Mouse (Mus musculus) heart, embryonic 10.5 days (tissue): ENCODE measurements around the gene Zbtb11. TPM values are rescaled to one million over a fixed set of nuclear protein-coding genes. Genes with fewer than 3 reads are reported as not detected.

Source experiments
- DNase-seq: peaks from one replicate; pipeline ENCODE4 v3.0.0-alpha.2; 2017; ENCODE audit warnings: low spot score
- H3K27ac ChIP-seq: fragments of 300-500 bp; sonication (generic); 2 replicates; pipeline ENCODE4 v1.5.1; 2016; ENCODE audit warnings: mild to moderate bottlenecking
- H3K27me3 ChIP-seq: fragments of 300-500 bp; sonication (generic); 2 replicates; pipeline ENCODE4 v1.6.1; 2016; ENCODE audit warnings: mild to moderate bottlenecking; ENCODE audit not compliant: poor library complexity, insufficient read depth, severe bottlenecking
- H3K36me3 ChIP-seq: fragments of 300-500 bp; sonication (generic); 2 replicates; pipeline ENCODE4 v1.6.1; 2016; ENCODE audit warnings: mild to moderate bottlenecking, moderate library complexity
- H3K4me1 ChIP-seq: fragments of 300-500 bp; sonication (generic); 2 replicates; pipeline ENCODE4 v1.6.1; 2016; ENCODE audit warnings: mild to moderate bottlenecking
- H3K4me3 ChIP-seq: fragments of 300-500 bp; sonication (generic); 2 replicates; pipeline ENCODE4 v1.5.1; 2016; ENCODE audit warnings: mild to moderate bottlenecking, moderate library complexity
- H3K9me3 ChIP-seq: fragments of 300-500 bp; sonication (generic); 2 replicates; pipeline ENCODE4 v1.6.1; 2016; ENCODE audit warnings: mild to moderate bottlenecking, moderate library complexity
- WGBS: fragments of 180-500 bp; shearing (Covaris S2); methylation state at CpG from one replicate; pipeline ENCODE4 v1.1.7; 2016; 5-methylcytosine and 5-hydroxymethylcytosine counted together
- polyA plus RNA-seq: library from polyadenylated mRNA; unstranded; fragments of >200 nt; fragmentation: Nextera tagmentation; extraction: Ambion mirVana; gene quantifications from 2 replicates; pipeline ENCODE4 v1.2.1, GENCODE M21; 2016

Zbtb11 gene
- polyA plus RNA-seq, 1 experiment from 2014 or later = 14.3 TPM

DNA sequence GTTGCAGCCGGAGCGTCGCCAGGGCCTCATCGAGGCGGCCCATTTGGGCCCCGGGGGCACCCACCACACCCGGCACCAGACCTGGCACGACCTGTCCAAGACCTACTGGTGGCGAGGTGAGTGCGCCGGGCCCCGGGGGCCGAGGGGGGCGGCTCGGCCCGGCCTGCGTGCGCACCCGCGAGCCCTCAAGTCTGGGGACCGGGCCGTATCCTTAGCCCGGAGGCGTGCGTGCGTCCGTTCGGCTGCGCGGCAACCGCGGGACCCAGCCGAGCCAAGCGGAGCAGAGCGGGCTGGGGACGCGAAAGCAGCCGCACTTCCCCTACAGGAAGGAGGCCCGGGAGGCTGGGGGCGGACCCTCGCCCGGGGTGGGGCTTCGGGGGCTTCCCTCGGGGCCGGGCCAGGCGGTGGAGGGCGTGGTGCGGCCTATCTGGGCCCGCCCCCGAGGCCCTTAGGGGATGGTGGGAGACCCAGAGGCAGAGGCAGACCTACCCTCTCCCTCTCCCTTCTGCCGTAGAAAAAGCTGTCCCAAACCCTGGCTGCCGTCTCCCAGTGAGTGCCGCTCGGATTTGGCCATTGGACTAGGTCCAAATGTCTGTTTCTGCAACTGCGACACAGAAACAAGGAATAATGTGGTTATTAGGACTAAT is 696 bp downstream of the Zbtb11 start:
- WGBS = under 1% methylated on average over 55 of the region's 55 CpGs
- no peaks in the 10 kb centered on the region for H3K9me3 ChIP-seq
- no peaks in the 10 kb centered on the region for H3K27me3 ChIP-seq
- peaks cover 12% of the 10 kb centered on the region; the same call in 1 of the 2 replicates for H3K4me1 ChIP-seq
- peaks cover 36% of the 10 kb centered on the region for H3K36me3 ChIP-seq
- peak overlapping the region; percentile 88 for H3K27ac ChIP-seq
- DNase-seq = peak; percentile 96
- H3K4me3 ChIP-seq = peak overlapping the region; percentile 98

DNA sequence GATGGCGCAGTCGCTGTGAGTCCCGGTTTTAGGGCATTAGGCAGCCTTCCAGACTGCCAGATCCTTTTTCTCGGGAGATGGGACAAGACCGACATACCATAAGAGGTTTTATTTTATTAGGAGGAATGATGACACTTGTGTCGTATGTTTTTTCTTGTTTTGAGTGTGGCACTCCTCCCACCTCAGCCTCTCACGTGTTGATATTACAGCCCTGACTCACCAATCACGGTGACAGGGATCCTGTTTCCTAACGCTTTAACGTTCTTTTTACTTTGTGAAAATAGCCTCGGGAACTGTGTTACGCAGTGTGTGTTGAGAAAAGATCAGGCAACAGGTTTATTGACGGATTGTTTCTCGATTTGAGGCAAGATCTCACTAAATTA is 1.2 kb downstream of the Zbtb11 start:
- DNase-seq = no peak
- H3K36me3 ChIP-seq = peaks cover 31% of the 10 kb centered on the region
- no peaks in the 10 kb centered on the region for H3K9me3 ChIP-seq
- peak overlapping the region; percentile 88; the same call in 1 of the 2 replicates for H3K27ac ChIP-seq
- WGBS = 12% methylated on average over 14 of the region's 14 CpGs
- H3K27me3 ChIP-seq = no peaks in the 10 kb centered on the region
- peak overlapping the region; percentile 98 for H3K4me3 ChIP-seq
- H3K4me1 ChIP-seq = peaks cover 12% of the 10 kb centered on the region; the same call in 1 of the 2 replicates

GRCm38 (mm10) chr16:55986001-55986400 is 12.3 kb downstream of the Zbtb11 start:
- no peak overlapping the region for H3K4me3 ChIP-seq
- no peaks in the 10 kb centered on the region for H3K27me3 ChIP-seq
- no peaks in the 10 kb centered on the region for H3K9me3 ChIP-seq
- no peak for DNase-seq
- peaks cover 45% of the 10 kb centered on the region for H3K36me3 ChIP-seq
- 90% methylated on average over 3 of the region's 3 CpGs for WGBS
- no peak overlapping the region for H3K27ac ChIP-seq
- H3K4me1 ChIP-seq = no peaks in the 10 kb centered on the region

DNA sequence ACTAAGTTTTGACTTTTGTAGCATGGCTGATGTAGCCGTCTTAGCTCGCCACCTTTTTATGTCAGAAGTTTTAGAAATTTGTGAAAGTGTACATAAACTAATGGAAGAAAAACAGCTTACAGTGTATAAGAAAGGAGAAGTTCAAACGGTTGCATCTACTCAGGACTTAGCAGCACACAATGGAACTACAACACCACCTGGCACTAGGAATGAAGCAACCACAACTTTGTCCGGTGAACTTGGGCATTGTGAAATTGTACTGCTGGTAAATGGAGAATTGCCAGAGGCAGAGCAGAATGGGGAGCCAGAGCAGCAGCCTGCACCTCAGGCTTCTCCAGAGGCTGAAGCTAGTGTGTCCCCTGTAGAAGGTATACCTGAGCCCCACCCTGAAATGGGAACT is 16.6 kb downstream of the Zbtb11 start:
- no peaks in the 10 kb centered on the region for H3K9me3 ChIP-seq
- H3K4me3 ChIP-seq = no peak overlapping the region
- H3K4me1 ChIP-seq = no peaks in the 10 kb centered on the region
- no peaks in the 10 kb centered on the region for H3K27me3 ChIP-seq
- DNase-seq = no peak
- WGBS = 91% methylated on average over 4 of the region's 4 CpGs
- H3K36me3 ChIP-seq = peaks cover 44% of the 10 kb centered on the region
- H3K27ac ChIP-seq = no peak overlapping the region

GRCm38 (mm10) chr16:55994235-55994634 is 20.6 kb downstream of the Zbtb11 start:
- 93% methylated on average over 2 of the region's 2 CpGs for WGBS
- Histone ChIP-seq H3K9me3 (no peaks in the 10 kb centered on the region), H3K4me3 (no peak overlapping the region), H3K27me3 (no peaks in the 10 kb centered on the region), H3K4me1 (no peaks in the 10 kb centered on the region), H3K36me3 (peaks cover 46% of the 10 kb centered on the region), H3K27ac (no peak overlapping the region)
- no peak for DNase-seq

DNA sequence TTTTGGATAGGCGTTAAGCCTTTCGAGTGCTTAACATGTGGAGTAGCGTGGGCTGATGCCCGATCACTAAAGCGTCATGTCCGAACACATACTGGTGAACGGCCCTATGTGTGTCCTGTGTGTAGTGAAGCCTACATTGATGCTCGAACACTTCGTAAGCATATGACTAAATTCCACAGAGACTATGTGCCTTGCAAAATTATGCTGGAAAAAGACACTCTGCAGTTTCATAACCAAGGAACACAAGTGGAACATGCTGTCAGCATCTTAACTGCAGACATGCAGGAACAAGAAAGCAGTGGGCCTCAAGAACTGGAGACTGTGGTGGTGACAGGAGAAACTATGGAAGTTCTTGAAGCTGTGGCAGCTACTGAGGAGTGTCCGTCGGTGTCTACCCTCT is 33.1 kb downstream of the Zbtb11 start:
- no peaks in the 10 kb centered on the region for H3K4me1 ChIP-seq
- peaks cover 56% of the 10 kb centered on the region for H3K36me3 ChIP-seq
- WGBS = 93% methylated on average over 11 of the region's 11 CpGs
- H3K27me3 ChIP-seq = no peaks in the 10 kb centered on the region
- no peak for DNase-seq
- no peak overlapping the region for H3K4me3 ChIP-seq
- no peaks in the 10 kb centered on the region for H3K9me3 ChIP-seq
- H3K27ac ChIP-seq = no peak overlapping the region

DNA sequence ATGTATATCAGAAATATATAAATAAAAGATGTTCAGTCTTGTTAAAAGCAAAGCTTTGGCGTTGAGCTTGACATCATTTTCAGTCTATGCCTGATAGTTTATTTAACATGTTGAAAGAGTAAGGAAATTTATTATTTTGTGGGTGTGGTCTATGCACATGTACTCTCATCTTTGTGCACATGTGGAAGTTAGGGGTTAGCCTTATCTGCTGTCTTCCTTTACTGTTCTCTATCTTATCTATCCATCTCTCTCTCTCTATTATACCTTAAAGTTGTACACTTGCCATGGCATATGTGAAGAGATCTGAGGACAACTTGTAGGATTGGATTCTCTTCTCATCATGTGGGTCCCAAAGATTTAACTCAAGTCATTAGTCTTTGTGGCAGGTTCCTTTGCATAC is 35.2 kb downstream of the Zbtb11 start:
- H3K9me3 ChIP-seq = no peaks in the 10 kb centered on the region
- 93% methylated on average over 1 of the region's 1 CpGs for WGBS
- no peak for DNase-seq
- H3K4me1 ChIP-seq = no peaks in the 10 kb centered on the region
- H3K27me3 ChIP-seq = no peaks in the 10 kb centered on the region
- H3K36me3 ChIP-seq = peaks cover 57% of the 10 kb centered on the region
- H3K4me3 ChIP-seq = no peak overlapping the region
- no peak overlapping the region for H3K27ac ChIP-seq

DNA sequence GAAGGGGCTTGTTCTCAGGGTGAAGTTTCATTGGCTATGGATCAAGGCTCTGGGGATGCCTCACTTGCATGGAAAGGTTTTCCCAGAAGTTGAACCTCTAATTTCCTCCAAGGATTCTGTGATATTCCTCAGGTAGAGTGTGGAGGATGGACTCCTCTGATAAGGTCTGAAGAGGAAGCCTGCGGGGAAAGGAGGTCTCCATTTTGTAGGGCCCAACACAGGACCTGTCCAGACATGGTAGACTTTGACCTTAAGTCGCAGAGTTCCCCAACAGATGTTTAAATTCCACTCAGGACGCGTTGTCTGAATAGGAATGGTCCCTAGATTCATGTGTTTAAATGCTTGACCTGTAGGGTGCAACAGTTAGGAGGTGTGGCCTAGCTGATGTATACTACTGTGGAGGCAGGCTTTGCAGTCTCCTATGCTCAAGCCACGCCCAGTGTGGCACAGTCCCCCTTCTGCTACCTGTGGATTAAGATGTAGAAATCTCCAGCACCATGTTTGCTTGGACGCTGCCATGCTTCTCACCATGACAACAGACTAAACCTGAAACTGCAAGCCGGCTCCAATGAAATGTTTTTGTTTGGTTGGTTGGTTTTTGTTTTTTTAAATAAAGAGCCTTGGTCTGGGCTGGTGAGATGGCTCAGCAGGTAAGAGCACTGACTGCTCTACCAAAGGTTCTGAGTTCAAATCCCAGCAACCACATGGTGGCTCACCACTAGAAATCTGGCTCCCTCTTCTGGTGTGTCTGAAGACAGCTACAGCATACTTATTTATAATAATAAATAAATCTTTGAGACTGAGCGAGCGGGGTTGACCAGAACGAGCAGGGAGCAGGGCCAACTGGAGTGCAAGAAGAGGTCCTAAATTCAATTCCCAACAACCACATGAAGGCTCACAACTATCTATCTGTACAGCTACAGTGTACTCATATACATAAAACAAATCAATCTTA is 39.4 kb downstream of the Zbtb11 start:
- WGBS = 88% methylated on average over 10 of the region's 10 CpGs
- peaks cover 47% of the 10 kb centered on the region for H3K36me3 ChIP-seq

GRCm38 (mm10) chr16:56014076-56014475 is 40.4 kb downstream of the Zbtb11 start:
- H3K4me1 ChIP-seq = no peaks in the 10 kb centered on the region
- no peak overlapping the region for H3K27ac ChIP-seq
- peaks cover 57% of the 10 kb centered on the region for H3K36me3 ChIP-seq

More for the DNA sequence above, 39.4 kb downstream of the Zbtb11 start:
- Histone ChIP-seq H3K27ac (no peak overlapping the region), H3K4me1 (no peaks in the 10 kb centered on the region), H3K9me3 (no peaks in the 10 kb centered on the region), H3K4me3 (no peak overlapping the region), H3K27me3 (no peaks in the 10 kb centered on the region)
- DNase-seq = no peak

DNA sequence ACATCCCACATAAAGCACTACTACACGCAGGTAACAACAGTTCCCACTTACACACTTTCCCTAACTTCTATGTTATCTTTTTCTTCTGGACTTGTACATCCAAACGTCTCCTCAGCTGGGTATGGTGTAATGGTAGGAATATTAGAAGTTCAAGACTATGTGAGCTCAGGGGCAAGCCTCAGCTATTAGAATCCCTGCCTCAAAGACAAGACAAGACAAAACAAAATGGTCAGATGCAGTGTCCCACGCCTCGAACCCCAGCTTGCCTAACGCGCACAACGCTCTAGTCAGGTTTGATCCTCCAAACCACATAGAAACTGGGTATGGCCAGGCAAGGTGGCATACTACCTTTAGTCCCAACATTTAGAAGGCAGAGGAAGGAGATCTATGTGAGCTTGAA is 46.0 kb downstream of the Zbtb11 start:
- no peaks in the 10 kb centered on the region for H3K4me1 ChIP-seq
- 94% methylated on average over 7 of the region's 7 CpGs for WGBS
- no peaks in the 10 kb centered on the region for H3K27me3 ChIP-seq
- H3K36me3 ChIP-seq = peaks cover 60% of the 10 kb centered on the region
- peak; percentile 54 for DNase-seq
- H3K4me3 ChIP-seq = no peak overlapping the region
- no peak overlapping the region for H3K27ac ChIP-seq
- no peaks in the 10 kb centered on the region for H3K9me3 ChIP-seq

More at GRCm38 (mm10) chr16:56014076-56014475, 40.4 kb downstream of the Zbtb11 start:
- H3K27me3 ChIP-seq = no peaks in the 10 kb centered on the region
- DNase-seq = no peak
- no peak overlapping the region for H3K4me3 ChIP-seq
- WGBS = 89% methylated on average over 7 of the region's 7 CpGs
- H3K9me3 ChIP-seq = no peaks in the 10 kb centered on the region

- DNase-seq = peak; percentile 25
- Histone ChIP-seq H3K36me3 (peaks cover 22% of the 10 kb centered on the region), H3K4me3 (peak overlapping the region; percentile 93), H3K27me3 (no peaks in the 10 kb centered on the region), H3K27ac (peak overlapping the region; percentile 97; the same call in 1 of the 2 replicates), H3K9me3 (no peaks in the 10 kb centered on the region), H3K4me1 (peaks cover 16% of the 10 kb centered on the region)
- 45% methylated on average over 12 of the region's 12 CpGs for WGBS
These were observed 54.4 kb downstream of the Zbtb11 start for GRCm38 (mm10) chr16:56027854-56028629.

- H3K9me3 ChIP-seq = no peaks in the 10 kb centered on the region
- peaks cover 31% of the 10 kb centered on the region for H3K36me3 ChIP-seq
- no peaks in the 10 kb centered on the region for H3K27me3 ChIP-seq
- peaks cover 16% of the 10 kb centered on the region for H3K4me1 ChIP-seq
- DNase-seq = no peak
- H3K4me3 ChIP-seq = peak overlapping the region; percentile 93
- under 1% methylated on average over 62 of the region's 62 CpGs for WGBS
- H3K27ac ChIP-seq = peak overlapping the region; percentile 97
These were observed 55.3 kb downstream of the Zbtb11 start for GRCm38 (mm10) chr16:56028722-56029551.
